Mouse (Mus musculus) MEL (cell line): ENCODE data around the gene Uox.

Source experiments
- CTCF ChIP-seq, 3 experiments: IDR thresholded peaks in 2 of 3; conservative IDR thresholded peaks in 1 of 3; 2 replicates each; pipeline ENCODE4 v1.5.1; 2011 to 2012; ENCODE audit warnings: low read length in 3 of 3, low read depth in 2 of 3, mild to moderate bottlenecking in 2 of 3, improper control_type of control experiment in 1 of 3, inconsistent platforms in 1 of 3, mixed read lengths in 1 of 3, moderate library complexity in 1 of 3; ENCODE audit not compliant: control insufficient read depth in 1 of 3, insufficient read depth in 1 of 3, poor library complexity in 1 of 3, severe bottlenecking in 1 of 3
- ELF1 ChIP-seq: IDR thresholded peaks from 2 replicates; pipeline ENCODE4 v1.6.1; 2014; ENCODE audit warnings: low read depth, mild to moderate bottlenecking, inconsistent platforms, low read length, improper control_type of control experiment, moderate library complexity
- EP300 ChIP-seq, 2 experiments: IDR thresholded peaks; 2 replicates each; pipeline ENCODE4 v1.6.1; 2011; ENCODE audit warnings: improper control_type of control experiment in 2 of 2, low read length in 2 of 2, low read depth in 1 of 2, mild to moderate bottlenecking in 1 of 2
- MXI1 ChIP-seq: IDR thresholded peaks from 2 replicates; pipeline ENCODE4 v1.6.1; 2011; ENCODE audit warnings: mild to moderate bottlenecking, low read depth, low read length, improper control_type of control experiment
- NRF1 ChIP-seq: IDR thresholded peaks from 2 replicates; pipeline ENCODE4 v1.6.1; 2014; ENCODE audit warnings: low read depth, mild to moderate bottlenecking, inconsistent platforms, low read length, improper control_type of control experiment, moderate library complexity; ENCODE audit not compliant: poor library complexity, insufficient read depth, severe bottlenecking
- POLR2A ChIP-seq, 2 experiments: IDR thresholded peaks; 2 replicates each; pipeline ENCODE4 v1.6.1; 2011 to 2012; ENCODE audit warnings: low read length in 2 of 2, mild to moderate bottlenecking in 2 of 2, control low read depth in 1 of 2, improper control_type of control experiment in 1 of 2, low read depth in 1 of 2, moderate library complexity in 1 of 2; ENCODE audit not compliant: control insufficient read depth in 1 of 2, insufficient read depth in 1 of 2, poor library complexity in 1 of 2
- SMC3 ChIP-seq: IDR thresholded peaks from 2 replicates; pipeline ENCODE4 v1.6.1; 2011; ENCODE audit warnings: low read depth, low read length, improper control_type of control experiment
- ZKSCAN1 ChIP-seq: IDR thresholded peaks from 2 replicates; pipeline ENCODE4 v1.6.1; 2012; ENCODE audit warnings: low read depth, mild to moderate bottlenecking, inconsistent platforms, low read length, improper control_type of control experiment, moderate library complexity
- ZMIZ1 ChIP-seq: IDR thresholded peaks from 2 replicates; pipeline ENCODE4 v1.6.1; 2012; ENCODE audit warnings: low read depth, mild to moderate bottlenecking, inconsistent platforms, low read length, improper control_type of control experiment, moderate library complexity

DNA sequence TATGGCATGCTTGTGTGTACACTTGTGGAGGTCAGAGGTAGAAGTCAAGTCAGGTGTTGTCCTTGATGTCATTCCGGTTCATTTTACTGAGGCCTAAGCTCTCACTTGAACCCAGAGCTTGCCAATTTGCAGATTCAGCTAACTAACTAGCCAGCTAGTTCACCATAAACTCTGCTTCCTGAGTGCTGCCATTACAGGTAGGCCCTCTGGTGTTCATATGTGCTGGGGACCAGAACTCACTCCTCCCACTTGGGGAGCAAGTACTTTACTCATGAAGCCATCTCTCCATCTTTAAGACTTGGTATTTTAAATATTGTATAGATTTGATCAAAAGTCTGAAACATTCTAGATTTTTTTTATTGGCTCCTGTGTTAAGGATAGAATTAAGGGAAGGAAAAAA is 13.7 kb upstream of the Uox start:
- no peak for TF ChIP-seq ZKSCAN1
- no peak for TF ChIP-seq POLR2A (IDR thresholded peaks at IDR 0.05; ENCODE audit: control insufficient read depth in 1 of 2, insufficient read depth in 1 of 2, low read depth in 1 of 2, low read length in 2 of 2, poor library complexity in 1 of 2)
- no peak for TF ChIP-seq NRF1
- peak in 2 of 3 experiments; percentile 11 to 15; a peak in 1 of 6 replicates for TF ChIP-seq CTCF (IDR thresholded peaks at IDR 0.05 in 2 of 3, conservative IDR thresholded peaks at IDR 0.05 in 1 of 3; ENCODE audit: control insufficient read depth in 1 of 3, insufficient read depth in 1 of 3, low read depth in 2 of 3, low read length in 3 of 3, poor library complexity in 1 of 3, severe bottlenecking in 1 of 3)
- TF ChIP-seq ZMIZ1 = no peak
- no peak for TF ChIP-seq ELF1
- TF ChIP-seq EP300 (IDR thresholded peaks at IDR 0.05; ENCODE audit: low read depth in 1 of 2, low read length in 2 of 2) = no peak
- TF ChIP-seq MXI1 = no peak
- peak; percentile 43 for TF ChIP-seq SMC3
